Mouse (Mus musculus): ENCODE data around the gene Cebpb. TPM values are rescaled to one million over a fixed set of nuclear protein-coding genes. Genes with fewer than 3 reads are reported as not detected.
A peak's percentile ranks its signal among the peaks of the same experiment; 100 is the strongest.

Gene Cebpb
- total RNA-seq, 2 experiments from 2014 or later, result 15.9 to 16.6 TPM

- no peak for DNase-seq
These were observed 33.8 kb downstream of the Cebpb start for GRCm38 (mm10) chr2:167722538-167722937.

GRCm38 (mm10) chr2:167723589-167724206 lies 35.0 kb downstream of the Cebpb start:
- DNase-seq, result no peak

- no peak for DNase-seq
These were observed 37.2 kb downstream of the Cebpb start for GRCm38 (mm10) chr2:167725879-167726278.

GRCm38 (mm10) chr2:167727161-167727560 lies 38.4 kb downstream of the Cebpb start:
- peak; percentile 50 for DNase-seq

GRCm38 (mm10) chr2:167730036-167730435 lies 41.3 kb downstream of the Cebpb start:
- no peak for DNase-seq

GRCm38 (mm10) chr2:167731149-167731548 lies 42.4 kb downstream of the Cebpb start:
- no peak for DNase-seq

- DNase-seq, result no peak
These were observed 46.1 kb downstream of the Cebpb start for GRCm38 (mm10) chr2:167734861-167735260.

- no peak for DNase-seq
These were observed 50.3 kb downstream of the Cebpb start for GRCm38 (mm10) chr2:167739030-167739429.

Small RNAs within 50 kb of the gene (microRNA-seq; reads per million reads assigned to microRNA genes)
- 0 reads per million in 2 experiments for gene Gm22355

Other genes starting within 250 kb of the Cebpb start
- gene Rnf114, start 196.3 kb upstream of the Cebpb start, total RNA-seq (2021), result 10 to 100 TPM; 39.3 to 39.4 TPM
- gene Spata2, start 196.0 kb upstream of the Cebpb start, total RNA-seq (2021), result 10 to 100 TPM; 25.1 to 27.5 TPM
- gene Snai1, start 150.7 kb upstream of the Cebpb start, total RNA-seq (2021), result 1 to 10 TPM; 4.3 to 5.0 TPM
- 100 to 1,000 TPM; 131 to 137 TPM for gene Ube2v1, start 56.8 kb upstream of the Cebpb start, total RNA-seq (2021)
- 10 to 100 TPM; 23.0 to 26.1 TPM for gene Gm20431, start 27.4 kb upstream of the Cebpb start, total RNA-seq (2021)
- gene Tmem189, start 907 bp downstream of the Cebpb start, total RNA-seq (2021), result 10 to 100 TPM; 41.1 to 41.6 TPM
- 10 to 100 TPM; 37.7 to 38.1 TPM for gene Ptpn1, start 243.1 kb downstream of the Cebpb start, total RNA-seq (2021)

All from heart, postnatal 4 days (tissue).